Mouse (Mus musculus): ENCODE results near the gene Ugt1a7c.
"Not testable (repeated sequence)": the region's sequence is repeated elsewhere in the genome, so short reads cannot be mapped to it uniquely, and the experiment has no call there.

Gene Ugt1a7c

GRCm38 (mm10) chr1:88224029-88224776 is 129.3 kb downstream of the Ugt1a7c start:
- peak; percentile 31 for DNase-seq (ENCODE audit: low spot score)

GRCm38 (mm10) chr1:88225301-88225700 is 130.4 kb downstream of the Ugt1a7c start:
- not testable (repeated sequence) for DNase-seq (ENCODE audit: low spot score)

- no peak for DNase-seq (ENCODE audit: low spot score)
These were observed 130.9 kb downstream of the Ugt1a7c start for GRCm38 (mm10) chr1:88225741-88226140.

GRCm38 (mm10) chr1:88226670-88227379 is 132.0 kb downstream of the Ugt1a7c start, which contains the start of gene Mroh2a:
Gene Mroh2a, plus strand, starts transcription at chr1:88226986.
- no peak for DNase-seq (ENCODE audit: low spot score)

GRCm38 (mm10) chr1:88227482-88227881 is 132.6 kb downstream of the Ugt1a7c start:
- DNase-seq (ENCODE audit: low spot score), result no peak

GRCm38 (mm10) chr1:88228121-88228520 is 133.3 kb downstream of the Ugt1a7c start:
- no peak for DNase-seq (ENCODE audit: low spot score)

GRCm38 (mm10) chr1:88229566-88229965 is 134.7 kb downstream of the Ugt1a7c start:
- no peak for DNase-seq (ENCODE audit: low spot score)

- DNase-seq (ENCODE audit: low spot score), result no peak
These were observed 135.1 kb downstream of the Ugt1a7c start for GRCm38 (mm10) chr1:88229986-88230385.

- DNase-seq (ENCODE audit: low spot score), result no peak
These were observed 135.6 kb downstream of the Ugt1a7c start for GRCm38 (mm10) chr1:88230421-88230820.

- DNase-seq (ENCODE audit: low spot score), result no peak
These were observed 136.3 kb downstream of the Ugt1a7c start for GRCm38 (mm10) chr1:88230981-88231802.

- DNase-seq (ENCODE audit: low spot score), result no peak
These were observed 137.1 kb downstream of the Ugt1a7c start for GRCm38 (mm10) chr1:88231803-88232499.

GRCm38 (mm10) chr1:88232664-88233380 is 138.0 kb downstream of the Ugt1a7c start:
- no peak for DNase-seq (ENCODE audit: low spot score)

- no peak for DNase-seq (ENCODE audit: low spot score)
These were observed 138.8 kb downstream of the Ugt1a7c start for GRCm38 (mm10) chr1:88233421-88234247.

GRCm38 (mm10) chr1:88234248-88234610 is 139.4 kb downstream of the Ugt1a7c start:
- no peak for DNase-seq (ENCODE audit: low spot score)

- DNase-seq (ENCODE audit: low spot score), result no peak
These were observed 139.8 kb downstream of the Ugt1a7c start for GRCm38 (mm10) chr1:88234646-88235045.

GRCm38 (mm10) chr1:88235046-88235893 is 140.4 kb downstream of the Ugt1a7c start:
- no peak for DNase-seq (ENCODE audit: low spot score)

GRCm38 (mm10) chr1:88235894-88236415 is 141.1 kb downstream of the Ugt1a7c start:
- DNase-seq (ENCODE audit: low spot score), result no peak

- DNase-seq (ENCODE audit: low spot score), result peak; percentile 97
These were observed 142.4 kb downstream of the Ugt1a7c start for GRCm38 (mm10) chr1:88237311-88237710.

GRCm38 (mm10) chr1:88238771-88239170 is 143.9 kb downstream of the Ugt1a7c start:
- DNase-seq (ENCODE audit: low spot score), result no peak
